Mouse (Mus musculus): Measurements from ENCODE around the gene Tmc8. TPM values are rescaled to one million over a fixed set of nuclear protein-coding genes. Genes with fewer than 3 reads are reported as not detected.

The Tmc8 gene
- polyA plus RNA-seq, 1 experiment from 2014 or later = 21.6 TPM

Other genes starting within 250 kb of the Tmc8 start
- gene Tnrc6c, start 127.8 kb upstream of the Tmc8 start, polyA plus RNA-seq (2016; fragmentation: Nextera tagmentation; extraction: Ambion mirVana) = 4.7 and 4.8 TPM in 2 replicates
- gene Tmc6, start 122 bp downstream of the Tmc8 start, polyA plus RNA-seq (2016; fragmentation: Nextera tagmentation; extraction: Ambion mirVana) = 55.5 and 58.2 TPM in 2 replicates
- gene 6030468B19Rik, start 15.6 kb downstream of the Tmc8 start, polyA plus RNA-seq (2016; fragmentation: Nextera tagmentation; extraction: Ambion mirVana) = 97.6 and 97.7 TPM in 2 replicates
- 0.23 and 0.27 TPM in 2 replicates for gene Gm20708, start 27.6 kb downstream of the Tmc8 start, polyA plus RNA-seq (2016; fragmentation: Nextera tagmentation; extraction: Ambion mirVana)
- 61.5 and 66.4 TPM in 2 replicates for gene Syngr2, start 27.6 kb downstream of the Tmc8 start, polyA plus RNA-seq (2016; fragmentation: Nextera tagmentation; extraction: Ambion mirVana)
- gene Afmid, start 43.8 kb downstream of the Tmc8 start, polyA plus RNA-seq (2016; fragmentation: Nextera tagmentation; extraction: Ambion mirVana) = 6.7 TPM in 2 replicates
- gene Tk1, start 44.0 kb downstream of the Tmc8 start, polyA plus RNA-seq (2016; fragmentation: Nextera tagmentation; extraction: Ambion mirVana) = 145 and 152 TPM in 2 replicates
- gene Birc5, start 67.2 kb downstream of the Tmc8 start, polyA plus RNA-seq (2016; fragmentation: Nextera tagmentation; extraction: Ambion mirVana) = 370 and 373 TPM in 2 replicates
- gene Tmem235, start 78.7 kb downstream of the Tmc8 start, polyA plus RNA-seq (2016; fragmentation: Nextera tagmentation; extraction: Ambion mirVana) = not detected in 2 replicates
- gene Tha1, start 91.4 kb downstream of the Tmc8 start, polyA plus RNA-seq (2016; fragmentation: Nextera tagmentation; extraction: Ambion mirVana) = 1.7 TPM in 2 replicates
- 8.6 and 9.8 TPM in 2 replicates for gene Socs3, start 188.0 kb downstream of the Tmc8 start, polyA plus RNA-seq (2016; fragmentation: Nextera tagmentation; extraction: Ambion mirVana)
- 26.4 and 29.6 TPM in 2 replicates for gene Pgs1, start 204.2 kb downstream of the Tmc8 start, polyA plus RNA-seq (2016; fragmentation: Nextera tagmentation; extraction: Ambion mirVana)

Data from liver, embryonic 12.5 days (tissue).